In genomic region chr10:109136763-109137732, GRCm38 (mm10) we compare ENCODE assay signal across 11 mouse cellular contexts.
A peak's percentile ranks its signal among the peaks of the same experiment; 100 is the strongest.
DNase-seq lines count a peak whose midpoint lies in the region; ATAC-seq and TF ChIP-seq lines count a peak whose summit lies in the region.
"Had no signal": no experiment of that assay in that cellular context is flagged by ENCODE, and none has a peak within 500 bp of the region (broad histone marks: within the 10 kb centered on the region; RNA-seq: fewer than 3 reads in every experiment).

No protein-coding gene starts in this region.

- TF ChIP-seq POLR2A in cerebellum, adult 2 months (IDR thresholded peaks at IDR 0.05; ENCODE audit: borderline replicate concordance, insufficient read depth, low read length): no peak

- ATAC-seq in heart, postnatal 0 days (ENCODE audit: insufficient read depth, low read depth): no peak
- no peak for ATAC-seq in erythroid progenitor cell, adult 5-6 weeks (replicated peaks; ENCODE audit: low FRiP score, poor library complexity, severe bottlenecking)

- no peaks in the 10 kb centered on the region for H3K9me3 ChIP-seq in heart, postnatal 0 days (replicated peaks; ENCODE audit: control insufficient read depth, low read length)

- intact Hi-C loops in left cerebral cortex, adult 2 months (cut with DNase I): loop anchor here (5.0 to 10.0 kb wide), 2 partner anchors 190 to 682 kb away; no protein-coding TSS in a partner anchor
- intact Hi-C loops in left cerebral cortex, postnatal 10 days (cut with DNase I): no loop called here

- no peak overlapping the region for H3K4me3 ChIP-seq in cerebellum, adult 2 months (replicated peaks; ENCODE audit: insufficient read depth, low read depth, low read length)
- peak overlapping the region; percentile 35 for H3K4me3 ChIP-seq in left cerebral cortex, adult 2 months
- H3K4me3 ChIP-seq in heart, postnatal 0 days (ENCODE audit: low read depth, low read length): peak overlapping the region; percentile 34
- H3K4me3 ChIP-seq: erythroblast, embryonic 14.5 days had no signal

- H3K9ac ChIP-seq in heart, postnatal 0 days (replicated peaks; ENCODE audit: low read depth, low read length): no peak overlapping the region; the same call in 1 of the 2 replicates

- peak overlapping the region; percentile 55 for H3K4me2 ChIP-seq in heart, postnatal 0 days (ENCODE audit: low read depth, low read length)

- DNase-seq in cerebellum, adult 2 months: peak; percentile 11 to 13
- no peak for DNase-seq in cerebellum, postnatal 36 days
- no peak for DNase-seq in left cerebral cortex, adult 2 months (ENCODE audit: extremely low spot score in 1 of 2, low spot score in 2 of 2)
- no peak for DNase-seq in left cerebral cortex, postnatal 10 days (ENCODE audit: extremely low spot score in 1 of 2, low spot score in 2 of 2)
- DNase-seq in MEL-GATA-1-ER (ENCODE audit: extremely low read depth, low read depth): peak; percentile 14
- DNase-seq in heart, postnatal 0 days (ENCODE audit: low spot score): peak; percentile 29
- no peak for DNase-seq in T-cell, adult 2 months (ENCODE audit: low spot score)
- DNase-seq: cerebellum, postnatal 14 days had no signal

- no peaks in the 10 kb centered on the region for H3K4me1 ChIP-seq in cerebellum, adult 2 months (ENCODE audit: control insufficient read depth, insufficient read depth, low read length)
- no peaks in the 10 kb centered on the region for H3K4me1 ChIP-seq in heart, postnatal 0 days (ENCODE audit: control insufficient read depth, insufficient read depth)

- H3K36me3 ChIP-seq in heart, postnatal 0 days (replicated peaks; ENCODE audit: control insufficient read depth, insufficient read depth, low read length): no peaks in the 10 kb centered on the region

- WGBS in cerebellum, adult 2 months: 78% methylated on average over 3 of the region's 3 CpGs
- WGBS in heart, postnatal 0 days: 43% methylated on average over 3 of the region's 3 CpGs

- TF ChIP-seq EP300 in heart, postnatal 0 days (IDR thresholded peaks at IDR 0.05; ENCODE audit: low read depth): no peak

- no peak for TF ChIP-seq CTCF in cerebellum, adult 2 months (IDR thresholded peaks at IDR 0.05; ENCODE audit: borderline replicate concordance, insufficient read depth, low read depth, low read length)
- no peak for TF ChIP-seq CTCF in left cerebral cortex, adult 2 months (IDR thresholded peaks at IDR 0.05)
- TF ChIP-seq CTCF in heart, postnatal 0 days (IDR thresholded peaks at IDR 0.05; ENCODE audit: low read depth): no peak

- no peak overlapping the region for H3K27ac ChIP-seq in cerebellum, adult 2 months (ENCODE audit: insufficient read depth, low read length)
- peak overlapping the region; percentile 74 for H3K27ac ChIP-seq in left cerebral cortex, adult 2 months
- no peak overlapping the region for H3K27ac ChIP-seq in heart, postnatal 0 days (ENCODE audit: low read depth)
- H3K27ac ChIP-seq: macrophage had no signal

- no peaks in the 10 kb centered on the region for H3K27me3 ChIP-seq in cerebellum, adult 2 months (ENCODE audit: control insufficient read depth, insufficient read depth, low read length)
- no peaks in the 10 kb centered on the region for H3K27me3 ChIP-seq in heart, postnatal 0 days (ENCODE audit: control insufficient read depth, insufficient read depth, low read length)

Comparison
In these comparisons a context has a peak if more than half of its experiments do, and no peak if none do; other contexts are left out.
1. DNase-seq: peak in cerebellum, adult 2 months (2 of 2), MEL-GATA-1-ER (single experiment) and heart, postnatal 0 days (single experiment); none in cerebellum, postnatal 36 days (0 of 2), left cerebral cortex, adult 2 months (0 of 2), left cerebral cortex, postnatal 10 days (0 of 2) and T-cell, adult 2 months (single experiment).